Mouse (Mus musculus) lung, postnatal 0 days (tissue): Measurements from ENCODE around the gene Plekha5. TPM values are rescaled to one million over a fixed set of nuclear protein-coding genes. Genes with fewer than 3 reads are reported as not detected.

Source experiments
- ATAC-seq: fragments of 200-750 bp; cut with Nextera tagmentation; 2 replicates; pipeline ENCODE4 v1.8.0; 2017; ENCODE audit warnings: moderate library complexity
- DNase-seq: peaks from one replicate; pipeline ENCODE4 v3.0.0-alpha.2; 2016; ENCODE audit warnings: low spot score
- H3K27ac ChIP-seq: fragments of 300-500 bp; sonication (generic); 2 replicates; pipeline ENCODE4 v1.5.1; 2014; ENCODE audit warnings: antibody characterized with exemption, mild to moderate bottlenecking, low read length, mixed read lengths
- H3K27me3 ChIP-seq: fragments of 300-500 bp; sonication (generic); replicated peaks from 2 replicates; pipeline ENCODE4 v1.6.1; 2014; ENCODE audit warnings: low read length, mixed read lengths; ENCODE audit not compliant: insufficient read depth
- H3K36me3 ChIP-seq: fragments of 300-500 bp; sonication (generic); 2 replicates; pipeline ENCODE4 v1.6.1; 2014; ENCODE audit warnings: low read length, mixed read lengths; ENCODE audit not compliant: insufficient read depth
- H3K4me1 ChIP-seq: fragments of 300-500 bp; sonication (generic); 2 replicates; pipeline ENCODE4 v1.6.1; 2014; ENCODE audit warnings: antibody characterized with exemption, low read depth, low read length, mixed read lengths; ENCODE audit not compliant: insufficient read depth
- H3K4me2 ChIP-seq: fragments of 300-500 bp; sonication (generic); replicated peaks from 2 replicates; pipeline ENCODE4 v1.6.1; 2014; ENCODE audit warnings: low read depth, mild to moderate bottlenecking, low read length, moderate library complexity, mixed read lengths
- H3K4me3 ChIP-seq: fragments of 300-500 bp; sonication (generic); 2 replicates; pipeline ENCODE4 v1.5.1; 2014; ENCODE audit warnings: low read depth, low read length
- H3K9ac ChIP-seq: fragments of 300-500 bp; sonication (generic); replicated peaks from 2 replicates; pipeline ENCODE4 v1.6.1; 2014; ENCODE audit warnings: low read depth, mild to moderate bottlenecking
- H3K9me3 ChIP-seq: fragments of 300-500 bp; sonication (generic); 2 replicates; pipeline ENCODE4 v1.6.1; 2016; ENCODE audit warnings: low read length, mixed read lengths
- CTCF ChIP-seq: IDR thresholded peaks from 2 replicates; pipeline ENCODE4 v1.5.1; 2016; ENCODE audit warnings: antibody characterized with exemption, mild to moderate bottlenecking
- EP300 ChIP-seq: IDR thresholded peaks from 2 replicates; pipeline ENCODE4 v1.6.1; 2016; ENCODE audit warnings: antibody characterized with exemption, mild to moderate bottlenecking, control low read depth
- WGBS: fragments of 180-500 bp; shearing (Covaris S2); extraction: QIAGEN DNeasy Blood & Tissue Kit; methylation state at CpG from one replicate; pipeline ENCODE4 v1.1.7; 2014; 5-methylcytosine and 5-hydroxymethylcytosine counted together
- polyA plus RNA-seq: library from polyadenylated mRNA; unstranded; fragments of >200 nt; fragmentation: Nextera tagmentation; extraction: Ambion mirVana; gene quantifications from 2 replicates; pipeline ENCODE4 v1.2.1, GENCODE M21; 2015

Gene Plekha5
- polyA plus RNA-seq, 1 experiment from 2014 or later, result 22.1 TPM

DNA sequence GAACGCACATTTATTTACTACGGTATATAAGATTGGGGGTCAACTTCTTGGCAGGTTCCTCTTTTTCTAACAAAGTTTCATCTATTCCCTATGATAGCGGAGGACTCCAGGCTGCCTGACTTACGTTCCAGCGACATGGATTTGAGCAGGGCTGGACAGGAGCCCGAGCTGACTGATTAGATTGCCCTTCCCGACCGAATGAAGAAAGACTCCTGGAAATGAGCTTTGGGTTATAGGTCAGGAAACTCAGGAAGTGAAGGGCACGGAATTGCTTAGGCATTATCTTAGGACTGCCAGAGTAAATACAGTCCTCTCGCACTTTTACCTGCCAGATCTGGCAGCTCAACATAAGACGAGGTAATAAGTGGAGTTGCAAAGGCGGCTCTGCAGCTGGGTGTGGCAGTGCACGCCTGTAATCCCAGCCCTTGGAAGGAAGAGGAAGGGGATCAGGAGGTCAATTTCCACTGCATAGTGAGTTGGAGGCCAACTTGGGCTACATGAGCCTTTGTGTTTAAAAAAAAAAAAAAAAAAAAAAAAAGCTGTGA lies 21.0 kb upstream of the Plekha5 start:
- H3K4me3 ChIP-seq, result no peak overlapping the region
- no peaks in the 10 kb centered on the region for H3K27me3 ChIP-seq
- H3K9ac ChIP-seq, result no peak overlapping the region
- WGBS, result 43% methylated on average over 13 of the region's 13 CpGs
- TF ChIP-seq EP300, result no peak
- no peak for TF ChIP-seq CTCF
- no peaks in the 10 kb centered on the region for H3K9me3 ChIP-seq
- no peaks in the 10 kb centered on the region for H3K4me1 ChIP-seq
- no peak overlapping the region for H3K27ac ChIP-seq
- ATAC-seq, result no peak
- no peak overlapping the region for H3K4me2 ChIP-seq
- H3K36me3 ChIP-seq, result no peaks in the 10 kb centered on the region
- no peak for DNase-seq

DNA sequence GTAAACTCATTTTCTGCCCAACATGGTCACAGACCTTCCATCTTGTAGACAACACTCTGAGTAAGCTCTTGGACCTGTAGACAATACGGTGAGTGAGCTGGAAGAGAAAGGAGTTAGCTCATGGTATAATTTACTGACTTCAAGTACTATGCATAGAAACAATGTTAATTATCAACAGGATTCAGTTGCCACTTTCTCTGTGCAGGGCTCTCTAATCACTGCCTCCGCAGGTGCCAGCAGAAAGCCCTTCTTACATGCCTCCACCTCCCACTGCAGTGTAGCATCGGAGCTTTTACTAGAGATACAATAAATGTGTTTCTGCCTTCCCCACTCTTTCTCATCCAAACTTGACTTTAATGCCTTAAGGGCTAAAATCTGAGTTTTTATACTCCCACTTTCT lies 11.9 kb upstream of the Plekha5 start:
- H3K4me1 ChIP-seq, result no peaks in the 10 kb centered on the region
- no peak overlapping the region for H3K4me2 ChIP-seq
- DNase-seq, result no peak
- no peak overlapping the region for H3K9ac ChIP-seq
- no peaks in the 10 kb centered on the region for H3K36me3 ChIP-seq
- H3K9me3 ChIP-seq, result no peaks in the 10 kb centered on the region
- 70% methylated on average over 3 of the region's 3 CpGs for WGBS
- no peak overlapping the region for H3K27ac ChIP-seq
- no peaks in the 10 kb centered on the region for H3K27me3 ChIP-seq
- no peak for TF ChIP-seq CTCF
- no peak for TF ChIP-seq EP300
- no peak overlapping the region for H3K4me3 ChIP-seq
- no peak for ATAC-seq

DNA sequence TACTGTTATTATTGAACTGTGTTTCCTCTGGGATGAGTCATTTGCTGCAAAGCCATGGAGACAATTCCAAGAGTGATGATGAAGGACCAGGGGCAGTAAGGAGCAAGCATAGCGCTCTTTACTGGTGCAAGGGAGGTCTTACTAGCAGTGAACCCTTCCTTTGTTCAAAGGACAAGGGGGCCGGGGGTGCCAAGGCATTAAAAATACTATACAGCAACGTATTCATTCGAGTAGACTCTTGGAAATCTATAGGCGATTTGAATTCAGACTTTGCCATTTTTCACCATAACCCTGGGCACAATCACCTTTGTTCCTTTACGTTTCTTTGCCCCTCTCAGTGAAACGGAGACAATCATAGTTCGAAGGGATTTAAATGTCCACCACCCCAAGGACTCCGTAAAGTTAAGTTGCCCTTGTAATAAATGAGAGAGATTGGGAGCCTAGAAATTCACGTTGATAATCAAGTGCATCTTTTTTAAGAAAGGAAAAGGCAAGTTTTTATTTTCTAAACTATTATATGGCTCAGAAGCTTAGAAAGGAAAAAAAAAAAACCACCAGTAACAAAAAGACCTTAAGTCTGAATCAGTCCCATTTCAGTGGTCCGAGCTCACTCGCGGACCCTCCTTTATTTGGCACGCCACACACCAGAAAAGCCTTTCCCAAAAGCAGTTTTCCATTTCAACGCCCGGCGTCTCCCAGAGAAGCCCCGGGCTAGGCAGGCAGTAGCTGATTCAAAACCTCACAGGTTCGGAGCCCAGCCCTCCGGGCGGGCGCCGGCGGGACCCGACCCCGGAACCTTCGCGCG lies 611 bp upstream of the Plekha5 start:
- H3K27me3 ChIP-seq, result no peaks in the 10 kb centered on the region
- TF ChIP-seq CTCF, result no peak
- TF ChIP-seq EP300, result no peak
- DNase-seq, result peak; percentile 18
- H3K27ac ChIP-seq, result peak overlapping the region; percentile 91
- peak overlapping the region; percentile 96 for H3K4me3 ChIP-seq
- H3K36me3 ChIP-seq, result no peaks in the 10 kb centered on the region
- 13% methylated on average over 29 of the region's 29 CpGs for WGBS
- H3K4me2 ChIP-seq, result peak overlapping the region; percentile 81
- no peaks in the 10 kb centered on the region for H3K9me3 ChIP-seq
- no peak for ATAC-seq
- H3K9ac ChIP-seq, result peak overlapping the region; percentile 92
- no peaks in the 10 kb centered on the region for H3K4me1 ChIP-seq

DNA sequence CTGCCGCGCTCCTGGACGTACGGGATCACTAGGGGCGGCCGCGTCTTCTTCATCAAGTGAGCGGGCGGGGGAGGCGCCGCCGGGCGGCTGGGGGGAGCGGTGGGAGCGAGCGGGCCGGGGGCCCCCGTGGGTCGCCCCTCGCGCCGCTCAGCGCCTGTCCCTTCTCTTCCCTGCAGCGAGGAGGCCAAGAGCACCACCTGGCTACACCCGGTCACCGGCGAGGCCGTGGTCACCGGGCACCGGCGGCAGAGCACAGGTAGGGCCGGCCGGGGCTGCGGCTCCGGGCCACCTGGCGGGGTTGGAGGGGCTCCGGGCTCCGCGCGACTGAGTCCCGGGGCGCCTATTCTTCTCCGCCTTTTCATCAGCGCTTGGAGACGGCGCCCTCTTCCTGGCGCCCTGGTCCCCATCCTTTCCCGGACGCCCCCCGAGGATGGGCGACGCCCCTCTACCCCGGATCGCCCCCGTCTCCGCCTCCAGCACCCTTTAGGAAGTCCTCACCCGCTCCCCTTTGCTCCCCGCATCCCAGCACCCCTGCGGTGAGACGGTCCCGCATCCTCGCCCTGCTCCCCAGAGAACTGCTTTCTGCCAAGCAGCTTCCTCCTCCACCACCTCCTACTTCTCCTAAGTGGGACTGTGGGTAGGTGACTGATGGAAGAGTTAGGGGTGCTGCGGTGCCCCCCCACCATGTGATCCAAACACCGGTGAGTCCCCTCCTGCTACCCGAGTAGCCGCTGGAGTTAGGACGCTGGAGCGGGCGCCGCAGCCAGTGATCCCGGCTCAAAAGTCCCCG lies 542 bp downstream of the Plekha5 start:
- Histone ChIP-seq H3K36me3 (no peaks in the 10 kb centered on the region), H3K27ac (peak overlapping the region; percentile 91), H3K4me3 (peak overlapping the region; percentile 96), H3K27me3 (no peaks in the 10 kb centered on the region), H3K9ac (peak overlapping the region; percentile 92), H3K9me3 (no peaks in the 10 kb centered on the region), H3K4me1 (no peaks in the 10 kb centered on the region), H3K4me2 (peak overlapping the region; percentile 81)
- ATAC-seq (peak; percentile 59), DNase-seq (peak; percentile 48)
- WGBS, result under 1% methylated on average over 49 of the region's 72 CpGs
- TF ChIP-seq CTCF, result no peak; the same call in 1 of the 2 replicates
- TF ChIP-seq EP300, result no peak

DNA sequence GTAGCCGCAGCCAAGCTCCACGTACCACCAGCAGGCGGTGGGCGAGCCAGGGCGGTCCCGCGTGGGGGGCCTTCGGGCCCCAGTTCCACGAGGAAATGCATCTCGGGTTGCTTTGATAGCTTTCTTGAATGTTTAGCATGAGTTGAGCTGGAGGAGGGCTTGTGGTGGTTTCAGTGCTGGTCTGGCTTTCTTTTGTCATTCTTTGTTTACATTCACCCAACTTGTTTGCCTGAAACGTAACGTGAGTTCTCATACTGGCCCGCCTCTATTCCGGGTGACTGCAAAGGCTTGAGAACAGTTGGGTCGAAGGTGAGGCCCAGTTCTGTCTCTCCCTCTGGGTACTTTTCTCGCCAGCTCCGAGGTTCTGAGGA lies 1.1 kb downstream of the Plekha5 start:
- WGBS, result 1% methylated on average over 17 of the region's 17 CpGs
- Histone ChIP-seq H3K9me3 (no peaks in the 10 kb centered on the region), H3K4me2 (peak overlapping the region; percentile 81), H3K4me1 (no peaks in the 10 kb centered on the region), H3K27me3 (no peaks in the 10 kb centered on the region), H3K27ac (peak overlapping the region; percentile 91), H3K9ac (peak overlapping the region; percentile 92), H3K36me3 (no peaks in the 10 kb centered on the region), H3K4me3 (peak overlapping the region; percentile 96)
- peak; percentile 76 for DNase-seq
- peak; percentile 23 for ATAC-seq
- no peak for TF ChIP-seq EP300
- peak; percentile 56 for TF ChIP-seq CTCF

DNA sequence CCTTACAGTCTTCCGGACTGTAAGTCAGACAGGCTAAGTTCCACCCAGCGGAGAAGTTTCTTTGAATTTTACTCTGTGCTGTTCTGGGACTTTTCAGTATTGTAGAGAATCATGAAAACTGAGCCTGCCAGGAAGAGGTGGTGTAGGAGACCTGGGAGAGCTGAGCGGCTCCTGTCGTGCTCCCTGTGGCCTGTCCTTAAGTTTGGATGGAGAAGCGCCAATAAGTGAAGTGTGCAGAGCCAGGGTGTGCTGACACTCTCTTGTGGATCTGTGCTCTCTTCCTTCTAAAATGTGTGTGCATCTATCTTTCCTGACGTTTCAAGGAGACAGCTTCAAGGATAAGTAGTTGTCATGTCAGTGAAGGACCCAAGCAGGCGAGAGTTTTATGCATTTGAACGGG lies 5.4 kb downstream of the Plekha5 start:
- 66% methylated on average over 8 of the region's 8 CpGs for WGBS
- ATAC-seq, result no peak
- no peak for TF ChIP-seq CTCF
- no peak for TF ChIP-seq EP300

More for the DNA sequence above, 5.4 kb downstream of the Plekha5 start:
- H3K4me2 ChIP-seq, result no peak overlapping the region
- H3K27ac ChIP-seq, result no peak overlapping the region
- H3K27me3 ChIP-seq, result no peaks in the 10 kb centered on the region
- no peaks in the 10 kb centered on the region for H3K9me3 ChIP-seq
- no peak for DNase-seq
- H3K4me1 ChIP-seq, result no peaks in the 10 kb centered on the region
- H3K4me3 ChIP-seq, result no peak overlapping the region
- H3K9ac ChIP-seq, result no peak overlapping the region
- H3K36me3 ChIP-seq, result peaks cover 5% of the 10 kb centered on the region; the same call in 1 of the 2 replicates
